Mouse (Mus musculus): ENCODE results near the gene Tssk2. TPM values are rescaled to one million over a fixed set of nuclear protein-coding genes. Genes with fewer than 3 reads are reported as not detected.

Tssk2 gene
- polyA plus RNA-seq, 1 experiment, result 0.07 TPM

DNA sequence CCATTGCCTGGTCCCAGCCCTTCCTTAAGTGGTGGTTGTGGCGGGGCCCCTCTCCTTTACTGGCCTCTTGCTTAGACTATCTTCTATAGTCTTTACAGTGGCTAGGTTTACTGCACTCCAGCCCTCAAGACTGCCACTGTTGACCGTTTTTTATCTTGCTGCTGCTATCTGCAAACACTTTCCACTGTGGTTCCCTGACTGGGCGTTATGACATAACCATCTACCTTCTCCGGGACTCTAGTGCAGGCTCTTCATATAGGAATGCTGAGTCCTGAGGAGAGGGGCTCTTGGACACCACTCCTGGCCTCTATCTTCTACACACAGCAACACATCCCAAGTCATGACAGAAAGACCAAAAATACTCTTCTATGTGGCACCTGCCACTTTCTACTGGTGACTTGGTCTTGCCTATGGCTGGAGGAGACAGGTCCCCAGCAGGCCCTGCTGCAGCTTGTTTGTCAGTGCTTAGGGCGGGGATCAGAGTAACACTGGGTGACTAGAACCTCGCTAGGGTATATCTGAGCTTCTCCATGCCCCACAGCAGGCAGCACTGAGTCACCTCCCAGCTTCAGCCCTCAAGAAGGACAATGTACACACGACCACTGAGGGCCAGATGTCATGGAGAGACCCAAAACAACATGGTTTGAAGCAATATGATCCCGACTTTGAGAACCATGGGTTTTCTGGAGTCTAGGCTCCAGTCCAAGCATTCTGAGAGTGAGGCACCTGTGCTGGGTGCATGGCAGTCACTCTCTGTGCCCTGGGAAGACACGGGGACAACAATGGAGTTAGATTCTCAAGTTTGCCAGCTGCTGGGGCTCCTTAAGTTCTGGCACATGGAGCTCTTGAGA, 35.4 kb downstream of the Tssk2 start:
- no peaks in the 10 kb centered on the region for H3K36me3 ChIP-seq (ENCODE audit: control insufficient read depth, insufficient read depth)

DNA sequence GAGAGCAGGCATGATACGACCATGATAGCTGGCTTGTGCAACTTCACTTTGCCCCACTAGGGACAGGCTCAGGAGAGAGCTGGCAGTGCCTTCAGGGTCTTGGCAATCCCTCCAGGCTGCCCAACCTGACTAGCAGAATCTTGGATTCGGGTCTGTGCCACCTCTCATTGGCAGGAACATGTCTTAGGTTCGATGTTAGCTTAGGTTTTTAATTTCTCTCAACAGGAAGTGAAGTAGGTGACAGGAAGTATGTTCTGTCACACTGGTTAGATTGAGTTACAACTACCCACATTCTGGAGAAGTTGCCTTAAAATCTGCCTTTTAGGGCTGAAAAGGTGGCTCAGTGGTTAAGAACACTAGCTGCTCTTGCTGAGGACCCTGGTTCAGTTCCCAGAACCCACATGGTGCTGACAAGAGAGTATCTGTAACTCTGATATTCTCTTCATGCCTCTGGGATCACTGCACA, 36.0 kb downstream of the Tssk2 start:
- Histone ChIP-seq H3ac (ENCODE audit: control insufficient read depth, insufficient read length) (no peak overlapping the region), H3K79me2 (ENCODE audit: control insufficient read depth, insufficient read depth) (no peaks in the 10 kb centered on the region), H3K4me2 (ENCODE audit: low read depth) (no peak overlapping the region), H3K27me3 (ENCODE audit: control insufficient read depth, insufficient read depth, insufficient read length) (peaks cover 57% of the 10 kb centered on the region), H3K36me3 (ENCODE audit: control insufficient read depth, insufficient read depth) (no peaks in the 10 kb centered on the region), H3K4me3 (no peak overlapping the region)
- no peak for TF ChIP-seq REST (IDR thresholded peaks at IDR 0.05; ENCODE audit: insufficient read depth, insufficient read length)
- TF ChIP-seq USF1 (IDR thresholded peaks at IDR 0.05; ENCODE audit: low read depth), result no peak
- no peak for TF ChIP-seq CEBPB (IDR thresholded peaks at IDR 0.05; ENCODE audit: insufficient read depth, poor library complexity, severe bottlenecking)
- no peak for TF ChIP-seq POLR2A (IDR thresholded peaks at IDR 0.05; ENCODE audit: insufficient read length, low read depth)
- no peak for TF ChIP-seq E2F4 (IDR thresholded peaks at IDR 0.05; ENCODE audit: insufficient read depth)
- no peak for TF ChIP-seq TCF12 (IDR thresholded peaks at IDR 0.05; ENCODE audit: insufficient read depth, poor library complexity, severe bottlenecking)
- no peak for TF ChIP-seq TCF3 (IDR thresholded peaks at IDR 0.05; ENCODE audit: insufficient read length, low read depth)
- no peak for TF ChIP-seq MYOG (IDR thresholded peaks at IDR 0.05; ENCODE audit: control insufficient read depth in 1 of 3, insufficient read depth in 1 of 3, insufficient read length in 2 of 3, low read depth in 2 of 3)
- no peak for TF ChIP-seq POLR2AphosphoS2 (IDR thresholded peaks at IDR 0.05; ENCODE audit: insufficient read length, low read depth)
- no peak for TF ChIP-seq SRF (IDR thresholded peaks at IDR 0.05; ENCODE audit: control insufficient read depth, insufficient read length, low read depth)
- no peak for TF ChIP-seq MYOD1 (IDR thresholded peaks at IDR 0.05; ENCODE audit: control insufficient read depth in 1 of 3, insufficient read length in 2 of 3, low read depth in 2 of 3)
- no peak for TF ChIP-seq MAX (IDR thresholded peaks at IDR 0.05; ENCODE audit: low read depth)

More for the DNA sequence above, 35.4 kb downstream of the Tssk2 start:
- H3ac ChIP-seq (ENCODE audit: control insufficient read depth, insufficient read length), result no peak overlapping the region
- H3K4me3 ChIP-seq, result no peak overlapping the region
- H3K27me3 ChIP-seq (ENCODE audit: control insufficient read depth, insufficient read depth, insufficient read length), result peaks cover 57% of the 10 kb centered on the region
- H3K4me2 ChIP-seq (ENCODE audit: low read depth), result no peak overlapping the region
- TF ChIP-seq MAX (IDR thresholded peaks at IDR 0.05; ENCODE audit: low read depth) (no peak), MYOD1 (IDR thresholded peaks at IDR 0.05; ENCODE audit: control insufficient read depth in 1 of 3, insufficient read length in 2 of 3, low read depth in 2 of 3) (no peak)
- H3K79me2 ChIP-seq (ENCODE audit: control insufficient read depth, insufficient read depth), result no peaks in the 10 kb centered on the region

DNA sequence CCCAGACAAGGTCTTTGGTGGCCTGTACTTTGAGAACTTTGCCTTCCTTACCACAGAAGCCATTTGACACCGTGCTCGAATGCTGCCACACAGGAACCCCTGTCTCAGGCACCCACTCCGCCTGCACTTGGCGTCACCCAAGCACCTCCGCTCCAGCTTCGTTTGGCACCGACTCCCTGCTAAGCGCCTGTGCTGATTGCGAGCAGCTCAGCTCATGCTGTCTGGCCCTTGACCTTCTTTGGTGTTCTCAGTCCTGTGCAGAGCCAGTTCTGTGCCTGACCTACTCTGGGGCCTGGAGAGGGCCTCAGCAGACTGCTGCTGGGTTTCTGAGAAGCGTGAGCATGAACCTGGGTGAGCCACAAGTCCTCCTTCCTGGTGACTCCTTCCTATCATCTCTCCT, 38.3 kb downstream of the Tssk2 start:
- no peak overlapping the region for H3K4me2 ChIP-seq (ENCODE audit: low read depth)
- no peaks in the 10 kb centered on the region for H3K79me2 ChIP-seq (ENCODE audit: control insufficient read depth, insufficient read depth)
- H3ac ChIP-seq (ENCODE audit: control insufficient read depth, insufficient read length), result no peak overlapping the region
- H3K27me3 ChIP-seq (ENCODE audit: control insufficient read depth, insufficient read depth, insufficient read length), result peaks cover 52% of the 10 kb centered on the region
- TF ChIP-seq TCF12 (IDR thresholded peaks at IDR 0.05; ENCODE audit: insufficient read depth, poor library complexity, severe bottlenecking) (no peak), MYOD1 (IDR thresholded peaks at IDR 0.05; ENCODE audit: control insufficient read depth in 1 of 3, insufficient read length in 2 of 3, low read depth in 2 of 3) (no peak), USF1 (IDR thresholded peaks at IDR 0.05; ENCODE audit: low read depth) (no peak)
- H3K4me3 ChIP-seq, result no peak overlapping the region
- H3K36me3 ChIP-seq (ENCODE audit: control insufficient read depth, insufficient read depth), result no peaks in the 10 kb centered on the region

DNA sequence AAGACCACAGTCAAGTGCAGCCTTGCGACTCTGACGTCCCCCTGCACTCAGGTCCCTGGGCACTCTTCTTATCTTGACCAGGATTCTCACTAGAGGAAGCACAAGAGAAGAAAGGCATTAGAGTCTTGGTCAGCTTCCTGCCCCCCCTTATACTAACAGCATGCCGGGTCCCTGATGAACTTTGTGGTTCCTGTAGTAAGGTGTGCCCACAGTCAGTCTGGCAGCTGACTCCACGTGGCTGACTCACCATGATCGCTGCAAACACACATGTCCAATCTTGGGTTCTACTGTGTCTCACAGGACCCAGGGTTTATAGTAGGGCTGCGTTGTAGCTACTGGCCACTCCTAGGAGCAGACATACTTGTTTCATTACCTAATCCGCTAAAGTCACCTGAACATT, 39.8 kb downstream of the Tssk2 start:
- no peaks in the 10 kb centered on the region for H3K79me2 ChIP-seq (ENCODE audit: control insufficient read depth, insufficient read depth)
- peaks cover 50% of the 10 kb centered on the region for H3K27me3 ChIP-seq (ENCODE audit: control insufficient read depth, insufficient read depth, insufficient read length)
- no peak for TF ChIP-seq MAX (IDR thresholded peaks at IDR 0.05; ENCODE audit: low read depth)
- TF ChIP-seq TCF3 (IDR thresholded peaks at IDR 0.05; ENCODE audit: insufficient read length, low read depth), result no peak
- TF ChIP-seq SRF (IDR thresholded peaks at IDR 0.05; ENCODE audit: control insufficient read depth, insufficient read length, low read depth), result no peak
- TF ChIP-seq CEBPB (IDR thresholded peaks at IDR 0.05; ENCODE audit: insufficient read depth, poor library complexity, severe bottlenecking), result no peak
- no peak for TF ChIP-seq REST (IDR thresholded peaks at IDR 0.05; ENCODE audit: insufficient read depth, insufficient read length)
- TF ChIP-seq E2F4 (IDR thresholded peaks at IDR 0.05; ENCODE audit: insufficient read depth), result no peak
- TF ChIP-seq MYOG (IDR thresholded peaks at IDR 0.05; ENCODE audit: control insufficient read depth in 1 of 3, insufficient read depth in 1 of 3, insufficient read length in 2 of 3, low read depth in 2 of 3), result no peak
- no peak for TF ChIP-seq POLR2A (IDR thresholded peaks at IDR 0.05; ENCODE audit: insufficient read length, low read depth)
- no peak for TF ChIP-seq MYOD1 (IDR thresholded peaks at IDR 0.05; ENCODE audit: control insufficient read depth in 1 of 3, insufficient read length in 2 of 3, low read depth in 2 of 3)
- no peak for TF ChIP-seq TCF12 (IDR thresholded peaks at IDR 0.05; ENCODE audit: insufficient read depth, poor library complexity, severe bottlenecking)
- no peak for TF ChIP-seq POLR2AphosphoS2 (IDR thresholded peaks at IDR 0.05; ENCODE audit: insufficient read length, low read depth)
- no peak for TF ChIP-seq USF1 (IDR thresholded peaks at IDR 0.05; ENCODE audit: low read depth)
- no peak overlapping the region for H3K4me3 ChIP-seq
- H3ac ChIP-seq (ENCODE audit: control insufficient read depth, insufficient read length), result no peak overlapping the region
- H3K36me3 ChIP-seq (ENCODE audit: control insufficient read depth, insufficient read depth), result no peaks in the 10 kb centered on the region
- H3K4me2 ChIP-seq (ENCODE audit: low read depth), result no peak overlapping the region

DNA sequence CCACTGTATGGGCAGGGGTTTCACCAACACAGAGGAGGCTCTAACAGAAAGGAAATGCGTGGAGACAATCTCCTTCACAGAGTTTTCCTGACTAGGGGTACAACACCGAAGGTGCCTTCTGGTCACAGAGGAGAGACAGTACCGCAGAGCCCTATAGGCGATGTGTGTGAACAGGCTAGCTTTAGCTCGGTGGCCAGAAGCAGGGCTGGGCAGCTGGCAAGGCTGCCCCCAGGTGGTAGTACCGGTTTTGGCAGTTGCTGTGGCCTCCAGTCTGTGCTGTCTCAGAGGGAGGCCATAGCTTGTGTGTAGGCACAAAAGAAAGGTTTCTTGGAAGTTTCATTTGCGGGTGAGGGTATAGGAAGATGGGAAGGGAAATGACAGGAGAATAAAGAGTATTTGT, 40.4 kb downstream of the Tssk2 start:
- Histone ChIP-seq H3K79me2 (ENCODE audit: control insufficient read depth, insufficient read depth) (no peaks in the 10 kb centered on the region), H3K27me3 (ENCODE audit: control insufficient read depth, insufficient read depth, insufficient read length) (peaks cover 44% of the 10 kb centered on the region), H3K36me3 (ENCODE audit: control insufficient read depth, insufficient read depth) (no peaks in the 10 kb centered on the region), H3K4me2 (ENCODE audit: low read depth) (no peak overlapping the region), H3ac (ENCODE audit: control insufficient read depth, insufficient read length) (no peak overlapping the region), H3K4me3 (no peak overlapping the region)
- TF ChIP-seq SRF (IDR thresholded peaks at IDR 0.05; ENCODE audit: control insufficient read depth, insufficient read length, low read depth), result no peak
- TF ChIP-seq TCF3 (IDR thresholded peaks at IDR 0.05; ENCODE audit: insufficient read length, low read depth), result no peak
- no peak for TF ChIP-seq MYOG (IDR thresholded peaks at IDR 0.05; ENCODE audit: control insufficient read depth in 1 of 3, insufficient read depth in 1 of 3, insufficient read length in 2 of 3, low read depth in 2 of 3)
- TF ChIP-seq MAX (IDR thresholded peaks at IDR 0.05; ENCODE audit: low read depth), result no peak
- no peak for TF ChIP-seq USF1 (IDR thresholded peaks at IDR 0.05; ENCODE audit: low read depth)
- no peak for TF ChIP-seq POLR2A (IDR thresholded peaks at IDR 0.05; ENCODE audit: insufficient read length, low read depth)
- no peak for TF ChIP-seq CEBPB (IDR thresholded peaks at IDR 0.05; ENCODE audit: insufficient read depth, poor library complexity, severe bottlenecking)
